In the genomic region with DNA sequence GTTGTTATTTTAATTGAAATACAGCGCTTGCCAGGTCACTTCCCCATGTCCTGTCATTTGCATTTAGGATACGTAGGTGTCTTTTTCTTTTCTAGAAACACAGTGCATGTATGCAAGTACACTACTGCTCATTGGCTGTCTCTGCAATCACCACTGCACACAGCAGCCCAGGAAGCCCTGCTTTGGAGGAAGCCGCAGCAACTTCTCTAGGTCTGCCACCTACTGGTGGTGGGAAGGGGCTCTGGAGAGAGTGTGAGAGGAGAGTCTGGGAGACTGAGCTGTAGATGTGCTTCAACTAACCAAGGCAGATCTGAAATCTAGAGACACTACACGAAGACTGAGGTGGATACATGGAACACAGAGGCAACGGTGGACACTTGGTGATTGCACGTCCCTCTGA, we compare ENCODE assay signal across 8 mouse cellular contexts.
DNase-seq lines count a peak whose midpoint lies in the region; ATAC-seq and TF ChIP-seq lines count a peak whose summit lies in the region.
"Not testable (repeated sequence)": the region's sequence is repeated elsewhere in the genome, so short reads cannot be mapped to it uniquely, and the experiment has no call there.

No protein-coding gene starts in this region.

- WGBS in forebrain, embryonic 13.5 days = no CpG with 5 or more reads among the region's 6 CpGs
- no CpG with 5 or more reads among the region's 6 CpGs for WGBS in intestine, embryonic 16.5 days
- WGBS in lung, embryonic 16.5 days = no CpG with 5 or more reads among the region's 6 CpGs
- WGBS in midbrain, embryonic 12.5 days = no CpG with 5 or more reads among the region's 6 CpGs
- no CpG with 5 or more reads among the region's 6 CpGs for WGBS in stomach, postnatal 0 days

- H3K36me3 ChIP-seq in forebrain, embryonic 13.5 days (ENCODE audit: poor library complexity, severe bottlenecking); intestine, embryonic 16.5 days (ENCODE audit: control insufficient read depth, insufficient read depth, low read length); lung, embryonic 16.5 days (ENCODE audit: control insufficient read depth, insufficient read depth, low read length); midbrain, embryonic 12.5 days; stomach, postnatal 0 days (ENCODE audit: control insufficient read depth, insufficient read depth, low read length): not testable (repeated sequence)

- not testable (repeated sequence) for TF ChIP-seq CTCF in stomach, postnatal 0 days (IDR thresholded peaks at IDR 0.05; ENCODE audit: low read depth)

- H3K27me3 ChIP-seq in forebrain, embryonic 13.5 days; intestine, embryonic 16.5 days (replicated peaks; ENCODE audit: control insufficient read depth, insufficient read depth, low read length); lung, embryonic 16.5 days (ENCODE audit: control insufficient read depth, insufficient read depth, low read depth, low read length); midbrain, embryonic 12.5 days; stomach, postnatal 0 days (ENCODE audit: control insufficient read depth, insufficient read depth, low read length): not testable (repeated sequence)

- not testable (repeated sequence) for H3K9me3 ChIP-seq in forebrain, embryonic 13.5 days (replicated peaks); intestine, embryonic 16.5 days (ENCODE audit: control insufficient read depth, low read length); lung, embryonic 16.5 days (ENCODE audit: control insufficient read depth, low read length); midbrain, embryonic 12.5 days; stomach, postnatal 0 days (ENCODE audit: control insufficient read depth, low read length)

- not testable (repeated sequence) for H3K4me3 ChIP-seq in forebrain, embryonic 13.5 days; intestine, embryonic 16.5 days (ENCODE audit: low read length); lung, embryonic 16.5 days (ENCODE audit: low read length); midbrain, embryonic 12.5 days; stomach, postnatal 0 days (ENCODE audit: low read depth, low read length)

- peak; percentile 36 for ATAC-seq in activated CD4-positive, CD25-positive, alpha-beta regulatory T cell, adult 4 months
- peak; percentile 64; the same call in 1 of the 2 replicates for ATAC-seq in forebrain, embryonic 13.5 days
- peak; percentile 79 for ATAC-seq in granulocyte monocyte progenitor cell, adult 5-6 weeks (replicated peaks; ENCODE audit: poor library complexity, severe bottlenecking)
- ATAC-seq in hematopoietic stem cell, adult 5-6 weeks (replicated peaks in 1 of 2; ENCODE audit: insufficient read depth in 1 of 2, low FRiP score in 2 of 2, low TSS enrichment in 1 of 2, low read depth in 1 of 2, poor library complexity in 2 of 2, severe bottlenecking in 2 of 2) = peak; percentile 69 to 74
- ATAC-seq in intestine, embryonic 16.5 days = peak; percentile 44; the same call in 1 of the 2 replicates
- peak; percentile 60; the same call in 1 of the 2 replicates for ATAC-seq in lung, embryonic 16.5 days (ENCODE audit: low read depth)
- 0 out of 2 replicates have a peak, but pooled peaks have one; percentile 54 for ATAC-seq in midbrain, embryonic 12.5 days (ENCODE audit: low FRiP score, low read depth)
- peak; percentile 68 for ATAC-seq in stomach, postnatal 0 days (ENCODE audit: low FRiP score, low TSS enrichment)

- DNase-seq in stomach, postnatal 0 days (ENCODE audit: low spot score) = not testable (repeated sequence)

- H3K4me1 ChIP-seq in forebrain, embryonic 13.5 days; intestine, embryonic 16.5 days (ENCODE audit: control insufficient read depth, insufficient read depth, low read length); lung, embryonic 16.5 days (replicated peaks; ENCODE audit: control insufficient read depth, insufficient read depth, low read length); midbrain, embryonic 12.5 days; stomach, postnatal 0 days (replicated peaks; ENCODE audit: control insufficient read depth, insufficient read depth): not testable (repeated sequence)

- not testable (repeated sequence) for H3K27ac ChIP-seq in forebrain, embryonic 13.5 days; intestine, embryonic 16.5 days (ENCODE audit: low read length); lung, embryonic 16.5 days (ENCODE audit: low read length); midbrain, embryonic 12.5 days (replicated peaks); stomach, postnatal 0 days (replicated peaks)

- H3K9ac ChIP-seq in forebrain, embryonic 13.5 days; intestine, embryonic 16.5 days (ENCODE audit: low read depth, low read length); lung, embryonic 16.5 days (ENCODE audit: low read length); midbrain, embryonic 12.5 days (replicated peaks); stomach, postnatal 0 days (ENCODE audit: low read length): not testable (repeated sequence)

- not testable (repeated sequence) for H3K4me2 ChIP-seq in forebrain, embryonic 13.5 days; intestine, embryonic 16.5 days (ENCODE audit: low read depth, low read length); lung, embryonic 16.5 days (ENCODE audit: low read depth, low read length); midbrain, embryonic 12.5 days (replicated peaks); stomach, postnatal 0 days (replicated peaks; ENCODE audit: low read depth)

- not testable (repeated sequence) for TF ChIP-seq EP300 in stomach, postnatal 0 days (optimal IDR thresholded peaks at IDR 0.05)
